Mouse (Mus musculus) megakaryocyte, embryonic 14.5 days (primary cell): ENCODE results near the gene Adad1. TPM values are rescaled to one million over a fixed set of nuclear protein-coding genes. Genes with fewer than 3 reads are reported as not detected.

Experiments used
- H3K27me3 ChIP-seq: replicated peaks from 2 replicates; pipeline ENCODE3; 2012; ENCODE audit warnings: inconsistent platforms
- H3K36me3 ChIP-seq: replicated peaks from 2 replicates; pipeline ENCODE3; 2012; ENCODE audit warnings: low read length, inconsistent platforms, mixed read lengths
- H3K4me1 ChIP-seq: 2 replicates; pipeline ENCODE4 v1.6.1; 2012; ENCODE audit warnings: inconsistent platforms
- H3K4me3 ChIP-seq: replicated peaks from 2 replicates; pipeline ENCODE3; 2012; ENCODE audit warnings: moderate library complexity, mild to moderate bottlenecking, inconsistent platforms
- H3K9me3 ChIP-seq: 2 replicates; pipeline ENCODE4 v1.6.1; 2012; ENCODE audit warnings: inconsistent platforms
- FLI1 ChIP-seq: IDR thresholded peaks from 2 replicates; pipeline ENCODE4 v1.6.1; 2012; ENCODE audit warnings: low read length, inconsistent platforms, mixed read lengths
- GATA1 ChIP-seq: IDR thresholded peaks from 3 replicates; pipeline ENCODE4 v1.6.1; 2012; ENCODE audit warnings: mixed read lengths, low read length, inconsistent platforms, borderline replicate concordance
- polyA plus RNA-seq: library from polyadenylated mRNA; stranded (reverse); fragments of >175 nt; gene quantifications from 2 replicates; pipeline ENCODE4 v1.2.3, GENCODE M21; 2012; ENCODE audit warnings: low replicate concordance; ENCODE audit not compliant: insufficient read depth

Adad1 gene
- polyA plus RNA-seq, 1 experiment: not detected

DNA sequence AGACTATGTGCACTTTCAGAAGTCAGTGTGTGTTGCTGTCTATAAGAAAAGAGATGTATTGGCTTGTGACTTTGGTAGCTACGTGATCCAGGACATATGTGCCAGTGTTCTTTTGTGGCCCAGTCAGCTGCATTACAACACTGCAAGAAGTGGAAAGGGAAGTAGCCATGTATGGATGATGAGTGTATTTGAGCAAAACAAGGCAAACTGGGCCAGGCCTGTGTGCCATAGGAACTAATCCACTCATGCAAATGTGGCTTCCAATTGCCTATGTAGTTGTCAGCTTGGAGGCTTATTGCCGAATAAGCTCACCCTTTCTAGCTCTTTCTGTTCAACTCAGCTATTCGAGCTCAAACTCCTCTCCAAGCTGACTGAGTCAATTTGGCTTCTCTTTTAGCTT lies 75.9 kb downstream of the Adad1 start:
- Histone ChIP-seq H3K36me3 (no peaks in the 10 kb centered on the region), H3K27me3 (peaks cover 5% of the 10 kb centered on the region), H3K4me3 (no peak overlapping the region), H3K4me1 (peaks cover 10% of the 10 kb centered on the region), H3K9me3 (peaks cover 13% of the 10 kb centered on the region)
- TF ChIP-seq GATA1: no peak
- TF ChIP-seq FLI1: no peak

GRCm38 (mm10) chr3:37140168-37140906 lies 77.0 kb downstream of the Adad1 start:
- Histone ChIP-seq H3K9me3 (peaks cover 13% of the 10 kb centered on the region), H3K36me3 (no peaks in the 10 kb centered on the region)
- TF ChIP-seq GATA1: no peak
- TF ChIP-seq FLI1: no peak

DNA sequence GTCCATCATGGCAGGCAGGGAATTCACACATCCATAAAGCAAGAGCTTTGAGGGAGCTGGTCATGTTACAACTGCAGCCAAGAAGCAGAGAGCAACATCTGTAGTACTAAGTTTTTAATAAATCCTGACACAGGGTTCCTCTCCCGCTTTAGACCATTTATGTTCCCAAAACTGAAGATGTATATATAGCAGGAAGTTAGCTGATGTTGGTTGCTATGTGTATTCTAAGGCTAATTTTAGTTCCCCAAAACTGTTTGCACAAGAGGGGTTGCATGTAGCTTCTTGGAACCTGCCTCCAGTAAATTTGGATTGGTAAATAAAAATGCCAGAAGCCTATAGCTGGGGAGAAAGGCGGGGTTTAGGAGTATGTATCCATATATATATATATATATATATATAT lies 78.5 kb downstream of the Adad1 start:
- TF ChIP-seq FLI1 (no peak), GATA1 (no peak)
- H3K4me1 ChIP-seq: peaks cover 24% of the 10 kb centered on the region
- H3K36me3 ChIP-seq: no peaks in the 10 kb centered on the region
- H3K9me3 ChIP-seq: peaks cover 13% of the 10 kb centered on the region
- H3K27me3 ChIP-seq: peaks cover 7% of the 10 kb centered on the region
- no peak overlapping the region for H3K4me3 ChIP-seq

More at GRCm38 (mm10) chr3:37140168-37140906, 77.0 kb downstream of the Adad1 start:
- H3K4me1 ChIP-seq: peaks cover 16% of the 10 kb centered on the region
- H3K27me3 ChIP-seq: peaks cover 5% of the 10 kb centered on the region
- H3K4me3 ChIP-seq: no peak overlapping the region

- TF ChIP-seq GATA1 (no peak), FLI1 (no peak)
- H3K4me1 ChIP-seq: peaks cover 14% of the 10 kb centered on the region
- H3K9me3 ChIP-seq: peaks cover 13% of the 10 kb centered on the region
- H3K36me3 ChIP-seq: no peaks in the 10 kb centered on the region
- H3K27me3 ChIP-seq: peaks cover 6% of the 10 kb centered on the region
- H3K4me3 ChIP-seq: no peak overlapping the region
Measured at GRCm38 (mm10) chr3:37144979-37145378, 81.7 kb downstream of the Adad1 start.

DNA sequence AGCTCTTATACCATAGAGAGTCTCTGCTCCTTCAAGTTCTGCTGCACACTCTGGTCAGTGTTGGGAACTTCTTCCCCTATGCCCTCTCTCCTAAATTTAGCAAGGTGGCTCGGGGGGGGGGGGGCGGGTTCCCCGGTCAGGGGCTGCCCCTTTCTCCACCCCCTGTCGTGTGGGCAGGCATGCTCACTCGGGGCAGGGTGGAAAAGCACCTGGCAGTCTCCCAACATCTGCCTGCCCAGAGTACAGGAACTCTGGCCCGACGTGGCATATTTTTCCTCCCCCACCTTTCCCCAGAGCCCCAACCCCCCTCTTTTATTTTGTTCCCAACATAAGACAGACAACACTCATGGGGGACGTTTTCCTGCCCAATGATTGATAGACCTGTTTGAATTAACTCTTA lies 83.1 kb downstream of the Adad1 start:
- Histone ChIP-seq H3K27me3 (peaks cover 10% of the 10 kb centered on the region), H3K9me3 (peaks cover 3% of the 10 kb centered on the region; the same call in 1 of the 2 replicates), H3K4me3 (no peak overlapping the region), H3K36me3 (no peaks in the 10 kb centered on the region), H3K4me1 (peaks cover 18% of the 10 kb centered on the region)
- TF ChIP-seq GATA1 (no peak), FLI1 (no peak)

GRCm38 (mm10) chr3:37146810-37147209 lies 83.5 kb downstream of the Adad1 start:
- peaks cover 10% of the 10 kb centered on the region for H3K27me3 ChIP-seq
- no peak overlapping the region for H3K4me3 ChIP-seq
- H3K4me1 ChIP-seq: peaks cover 20% of the 10 kb centered on the region
- no peaks in the 10 kb centered on the region for H3K36me3 ChIP-seq
- TF ChIP-seq GATA1 (no peak), FLI1 (no peak)
- H3K9me3 ChIP-seq: no peaks in the 10 kb centered on the region

- Histone ChIP-seq H3K36me3 (no peaks in the 10 kb centered on the region), H3K27me3 (peaks cover 9% of the 10 kb centered on the region), H3K4me3 (no peak overlapping the region), H3K9me3 (no peaks in the 10 kb centered on the region), H3K4me1 (peaks cover 60% of the 10 kb centered on the region)
- TF ChIP-seq GATA1 (no peak), FLI1 (no peak)
Measured at GRCm38 (mm10) chr3:37152274-37152673, 88.9 kb downstream of the Adad1 start.

- H3K4me3 ChIP-seq: no peak overlapping the region
- no peaks in the 10 kb centered on the region for H3K36me3 ChIP-seq
- peaks cover 66% of the 10 kb centered on the region for H3K4me1 ChIP-seq
- peaks cover 9% of the 10 kb centered on the region for H3K27me3 ChIP-seq
- no peak for TF ChIP-seq FLI1
- TF ChIP-seq GATA1: no peak
- no peaks in the 10 kb centered on the region for H3K9me3 ChIP-seq
Measured at GRCm38 (mm10) chr3:37153004-37153403, 89.7 kb downstream of the Adad1 start.

- Histone ChIP-seq H3K27me3 (peaks cover 7% of the 10 kb centered on the region), H3K4me3 (no peak overlapping the region), H3K36me3 (no peaks in the 10 kb centered on the region), H3K9me3 (no peaks in the 10 kb centered on the region), H3K4me1 (peaks cover 78% of the 10 kb centered on the region)
- TF ChIP-seq GATA1 (no peak), FLI1 (no peak)
Measured at GRCm38 (mm10) chr3:37154396-37154795, 91.1 kb downstream of the Adad1 start.

DNA sequence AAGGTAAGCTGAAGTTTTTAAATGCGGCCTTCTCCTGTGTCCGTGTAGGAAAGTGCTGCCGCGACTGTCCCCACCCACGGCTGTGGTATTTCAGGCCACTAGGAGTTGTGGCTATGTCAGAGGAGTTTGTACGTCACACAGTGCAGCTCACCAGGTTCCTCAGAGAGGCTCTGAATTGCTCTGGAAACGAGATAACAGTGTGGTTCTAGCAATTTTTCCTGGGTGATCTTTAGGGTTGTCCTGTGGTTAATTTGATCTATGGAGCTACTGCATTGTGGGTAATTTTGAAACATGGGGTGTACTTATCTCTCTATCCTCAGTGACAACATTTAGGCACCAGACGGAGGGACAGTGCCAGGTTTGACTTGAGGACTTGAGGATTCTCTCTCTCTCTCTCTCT lies 93.8 kb downstream of the Adad1 start:
- Histone ChIP-seq H3K36me3 (no peaks in the 10 kb centered on the region), H3K4me1 (peaks cover 76% of the 10 kb centered on the region), H3K27me3 (peaks cover 4% of the 10 kb centered on the region), H3K4me3 (peak overlapping the region; percentile 42), H3K9me3 (no peaks in the 10 kb centered on the region)
- TF ChIP-seq FLI1 (no peak), GATA1 (no peak)

GRCm38 (mm10) chr3:37158246-37158645 lies 94.9 kb downstream of the Adad1 start:
- Histone ChIP-seq H3K4me3 (no peak overlapping the region), H3K9me3 (no peaks in the 10 kb centered on the region), H3K27me3 (peaks cover 3% of the 10 kb centered on the region), H3K4me1 (peaks cover 64% of the 10 kb centered on the region), H3K36me3 (no peaks in the 10 kb centered on the region)
- TF ChIP-seq FLI1 (no peak), GATA1 (no peak)
